In genomic region chr13:72346944-72347586, GRCm38 (mm10) we compare ENCODE assay signal across 19 mouse cellular contexts.
DNase-seq lines count a peak whose midpoint lies in the region; ATAC-seq and TF ChIP-seq lines count a peak whose summit lies in the region.
"Had no signal": no experiment of that assay in that cellular context is flagged by ENCODE, and none has a peak within 500 bp of the region (broad histone marks: within the 10 kb centered on the region; RNA-seq: fewer than 3 reads in every experiment).

No protein-coding gene starts in this region.

- H3K4me2 ChIP-seq in hindbrain, embryonic 14.5 days (replicated peaks): no peak overlapping the region
- no peak overlapping the region for H3K4me2 ChIP-seq in hindbrain, postnatal 0 days (ENCODE audit: low read depth, low read length)
- H3K4me2 ChIP-seq in intestine, postnatal 0 days (replicated peaks; ENCODE audit: low read depth): no peak overlapping the region
- peak overlapping the region; percentile 24; the same call in 1 of the 2 replicates for H3K4me2 ChIP-seq in neural tube, embryonic 15.5 days
- H3K4me2 ChIP-seq: embryonic facial prominence, embryonic 15.5 days; forebrain, embryonic 15.5 days; heart, embryonic 12.5 days had no signal

- H3K36me3 ChIP-seq in hindbrain, embryonic 14.5 days (replicated peaks; ENCODE audit: control insufficient read depth, insufficient read depth): no peaks in the 10 kb centered on the region
- H3K36me3 ChIP-seq in hindbrain, postnatal 0 days (ENCODE audit: insufficient read depth, low read length): no peaks in the 10 kb centered on the region
- no peaks in the 10 kb centered on the region for H3K36me3 ChIP-seq in intestine, postnatal 0 days (ENCODE audit: control insufficient read depth, insufficient read depth)
- no peaks in the 10 kb centered on the region for H3K36me3 ChIP-seq in neural tube, embryonic 15.5 days
- H3K36me3 ChIP-seq: embryonic facial prominence, embryonic 15.5 days; forebrain, embryonic 10.5 days; forebrain, embryonic 15.5 days; heart, embryonic 12.5 days had no signal

- no peak overlapping the region for H3K4me3 ChIP-seq in hindbrain, embryonic 14.5 days (replicated peaks; ENCODE audit: low read length)
- no peak overlapping the region for H3K4me3 ChIP-seq in hindbrain, postnatal 0 days (ENCODE audit: low read length)
- H3K4me3 ChIP-seq in intestine, postnatal 0 days (ENCODE audit: low read depth, low read length): no peak overlapping the region
- no peak overlapping the region for H3K4me3 ChIP-seq in neural tube, embryonic 15.5 days (replicated peaks)
- H3K4me3 ChIP-seq: embryonic facial prominence, embryonic 15.5 days; erythroblast, embryonic 14.5 days; forebrain, embryonic 10.5 days; forebrain, embryonic 15.5 days; heart, embryonic 12.5 days had no signal

- H3K27me3 ChIP-seq in hindbrain, embryonic 14.5 days (ENCODE audit: control insufficient read depth, insufficient read depth, low read length): peaks cover 12% of the 10 kb centered on the region
- no peaks in the 10 kb centered on the region; the same call in 1 of the 2 replicates for H3K27me3 ChIP-seq in hindbrain, postnatal 0 days (ENCODE audit: insufficient read depth, low read length)
- peaks cover 44% of the 10 kb centered on the region for H3K27me3 ChIP-seq in intestine, postnatal 0 days (replicated peaks; ENCODE audit: control insufficient read depth, insufficient read depth, low read length)
- peaks cover 6% of the 10 kb centered on the region for H3K27me3 ChIP-seq in neural tube, embryonic 15.5 days (replicated peaks)
- H3K27me3 ChIP-seq: heart, embryonic 12.5 days had no signal

- no peak overlapping the region for H3K27ac ChIP-seq in hindbrain, embryonic 14.5 days
- H3K27ac ChIP-seq in hindbrain, postnatal 0 days: no peak overlapping the region
- H3K27ac ChIP-seq in intestine, postnatal 0 days (ENCODE audit: low read depth, low read length): no peak overlapping the region
- no peak overlapping the region for H3K27ac ChIP-seq in neural tube, embryonic 15.5 days (replicated peaks)
- H3K27ac ChIP-seq: embryonic facial prominence, embryonic 15.5 days; forebrain, embryonic 10.5 days; forebrain, embryonic 15.5 days had no signal

- no peak for TF ChIP-seq CTCF in hindbrain, postnatal 0 days (IDR thresholded peaks at IDR 0.05; ENCODE audit: low read depth)
- TF ChIP-seq CTCF in intestine, postnatal 0 days (IDR thresholded peaks at IDR 0.05; ENCODE audit: low read depth): no peak

- H3K4me1 ChIP-seq in hindbrain, embryonic 14.5 days (replicated peaks; ENCODE audit: control insufficient read depth, insufficient read depth, low read length): peaks cover 18% of the 10 kb centered on the region
- no peaks in the 10 kb centered on the region for H3K4me1 ChIP-seq in hindbrain, postnatal 0 days (ENCODE audit: insufficient read depth, low read length)
- H3K4me1 ChIP-seq in intestine, postnatal 0 days (replicated peaks; ENCODE audit: control insufficient read depth, insufficient read depth, low read length): no peaks in the 10 kb centered on the region
- H3K4me1 ChIP-seq in neural tube, embryonic 15.5 days: peaks cover 14% of the 10 kb centered on the region
- H3K4me1 ChIP-seq: embryonic facial prominence, embryonic 15.5 days; heart, embryonic 12.5 days had no signal

- H3K9ac ChIP-seq in hindbrain, embryonic 14.5 days: no peak overlapping the region
- no peak overlapping the region for H3K9ac ChIP-seq in hindbrain, postnatal 0 days (replicated peaks; ENCODE audit: low read length)
- no peak overlapping the region for H3K9ac ChIP-seq in intestine, postnatal 0 days (ENCODE audit: low read depth, low read length)
- H3K9ac ChIP-seq in neural tube, embryonic 15.5 days (replicated peaks): no peak overlapping the region
- H3K9ac ChIP-seq: embryonic facial prominence, embryonic 15.5 days; forebrain, embryonic 15.5 days; heart, embryonic 12.5 days had no signal

- no peaks in the 10 kb centered on the region for H3K9me3 ChIP-seq in hindbrain, embryonic 14.5 days (ENCODE audit: control insufficient read depth, low read length)
- H3K9me3 ChIP-seq in hindbrain, postnatal 0 days (ENCODE audit: low read length): no peaks in the 10 kb centered on the region
- H3K9me3 ChIP-seq in intestine, postnatal 0 days (ENCODE audit: control insufficient read depth): no peaks in the 10 kb centered on the region
- no peaks in the 10 kb centered on the region for H3K9me3 ChIP-seq in neural tube, embryonic 15.5 days (replicated peaks)
- H3K9me3 ChIP-seq: embryonic facial prominence, embryonic 15.5 days; forebrain, embryonic 10.5 days; forebrain, embryonic 15.5 days; heart, embryonic 12.5 days had no signal

- 62% methylated on average over 14 of the region's 14 CpGs for WGBS in hindbrain, embryonic 14.5 days
- WGBS in hindbrain, postnatal 0 days: 72% methylated on average over 14 of the region's 14 CpGs
- 41% methylated on average over 14 of the region's 14 CpGs for WGBS in intestine, postnatal 0 days
- WGBS in neural tube, embryonic 15.5 days: 24% methylated on average over 14 of the region's 14 CpGs

- ATAC-seq in hindbrain, embryonic 14.5 days (ENCODE audit: low FRiP score): peak; percentile 2; the same call in 1 of the 2 replicates
- ATAC-seq in hindbrain, postnatal 0 days: no peak
- ATAC-seq in intestine, postnatal 0 days: peak; percentile 28; the same call in 1 of the 2 replicates
- peak; percentile 81 for ATAC-seq in neural tube, embryonic 15.5 days (ENCODE audit: low FRiP score)

- no peak for DNase-seq in hindbrain, embryonic 14.5 days (ENCODE audit: low spot score)
- no peak for DNase-seq in hindbrain, postnatal 0 days (ENCODE audit: low spot score)
- DNase-seq in retina, postnatal 1 day: peak; percentile 32
- DNase-seq in retina, embryonic 14.5 days (ENCODE audit: low spot score): no peak
- DNase-seq in ovary, postnatal 10 days (ENCODE audit: low spot score): no peak
- no peak for DNase-seq in right cerebral cortex, postnatal 25 days
- DNase-seq: adrenal gland, adult 2 months; adrenal gland, postnatal 25 days; cerebellum, adult 2 months; cerebellum, postnatal 10 days; gastrocnemius, postnatal 10 days; heart, postnatal 36 days had no signal
